Mouse (Mus musculus) brain, adult 10 weeks (tissue): ENCODE measurements around the gene Omt2b. TPM values are rescaled to one million over a fixed set of nuclear protein-coding genes. Genes with fewer than 3 reads are reported as not detected.

Source experiments
- polyA plus RNA-seq: library from polyadenylated mRNA; stranded (reverse); fragments of 350-450 nt; fragmentation: Illumina TruSeq; extraction: RNeasy Lipid Tissue Mini Kit (QIAGEN cat#74804); gene quantifications from one replicate; pipeline ENCODE4 v1.2.3, GENCODE M21; 2015; ENCODE audit warnings: low read depth, low replicate concordance

Omt2b gene
- polyA plus RNA-seq, result not detected

GRCm38 (mm10) chr9:78327289-78327688 lies at the start of gene Omt2b:
Gene Omt2b, plus strand, starts transcription at chr9:78327589.

GRCm38 (mm10) chr9:78289723-78290122 lies 37.7 kb upstream of the Omt2b start, which contains the start of gene Gm10639:
Gene Gm10639, plus strand, starts transcription at chr9:78289923.

GRCm38 (mm10) chr9:78314696-78315095 lies 12.7 kb upstream of the Omt2b start, which contains the start of gene Omt2a:
Gene Omt2a, minus strand, starts transcription at chr9:78314796.

GRCm38 (mm10) chr9:78355611-78356010 lies 28.2 kb downstream of the Omt2b start, which contains the start of gene Gsta2:
Gene Gsta2, minus strand, starts transcription at chr9:78355788.

GRCm38 (mm10) chr9:78367959-78368358 lies 40.6 kb downstream of the Omt2b start, which contains the start of gene Dppa5a:
Gene Dppa5a, minus strand, starts transcription at chr9:78368177.

GRCm38 (mm10) chr9:78378113-78378785 lies 50.9 kb downstream of the Omt2b start, which contains the start of gene Ooep:
Gene Ooep, minus strand, starts transcription at chr9:78378725.

Other genes starting within 250 kb of the Omt2b start
- 167 TPM for gene Fbxo9, start 218.5 kb upstream of the Omt2b start, polyA plus RNA-seq
- gene Ick, start 218.4 kb upstream of the Omt2b start, polyA plus RNA-seq, result 15.1 TPM
- 97.6 TPM for gene Gsta4, start 144.8 kb upstream of the Omt2b start, polyA plus RNA-seq
- gene Gsta1, start 96.9 kb upstream of the Omt2b start, polyA plus RNA-seq, result not detected
- not detected for gene Gm3776, start 70.5 kb upstream of the Omt2b start, polyA plus RNA-seq
- gene Gm10639, start 37.7 kb upstream of the Omt2b start, polyA plus RNA-seq, result not detected
- gene Omt2a, start 12.8 kb upstream of the Omt2b start, polyA plus RNA-seq, result not detected
- 0.58 TPM for gene Gsta2, start 28.2 kb downstream of the Omt2b start, polyA plus RNA-seq
- gene Dppa5a, start 40.6 kb downstream of the Omt2b start, polyA plus RNA-seq, result not detected
- gene Ooep, start 51.1 kb downstream of the Omt2b start, polyA plus RNA-seq, result not detected
- gene Ddx43, start 68.2 kb downstream of the Omt2b start, polyA plus RNA-seq, result 0.33 TPM
- gene Cgas, start 115.6 kb downstream of the Omt2b start, polyA plus RNA-seq, result 0.58 TPM
- gene Mto1, start 120.6 kb downstream of the Omt2b start, polyA plus RNA-seq, result 23.0 TPM
- not detected for gene Gm17324, start 121.2 kb downstream of the Omt2b start, polyA plus RNA-seq
- 4,158 TPM for gene Eef1a1, start 161.6 kb downstream of the Omt2b start, polyA plus RNA-seq